Mouse (Mus musculus) heart, adult 11 months (tissue): ENCODE measurements around the gene Dynlt1f.

Source experiments
- DNase-seq: peaks from one replicate; pipeline ENCODE4 v3.0.0; 2022

The Dynlt1f gene

DNA sequence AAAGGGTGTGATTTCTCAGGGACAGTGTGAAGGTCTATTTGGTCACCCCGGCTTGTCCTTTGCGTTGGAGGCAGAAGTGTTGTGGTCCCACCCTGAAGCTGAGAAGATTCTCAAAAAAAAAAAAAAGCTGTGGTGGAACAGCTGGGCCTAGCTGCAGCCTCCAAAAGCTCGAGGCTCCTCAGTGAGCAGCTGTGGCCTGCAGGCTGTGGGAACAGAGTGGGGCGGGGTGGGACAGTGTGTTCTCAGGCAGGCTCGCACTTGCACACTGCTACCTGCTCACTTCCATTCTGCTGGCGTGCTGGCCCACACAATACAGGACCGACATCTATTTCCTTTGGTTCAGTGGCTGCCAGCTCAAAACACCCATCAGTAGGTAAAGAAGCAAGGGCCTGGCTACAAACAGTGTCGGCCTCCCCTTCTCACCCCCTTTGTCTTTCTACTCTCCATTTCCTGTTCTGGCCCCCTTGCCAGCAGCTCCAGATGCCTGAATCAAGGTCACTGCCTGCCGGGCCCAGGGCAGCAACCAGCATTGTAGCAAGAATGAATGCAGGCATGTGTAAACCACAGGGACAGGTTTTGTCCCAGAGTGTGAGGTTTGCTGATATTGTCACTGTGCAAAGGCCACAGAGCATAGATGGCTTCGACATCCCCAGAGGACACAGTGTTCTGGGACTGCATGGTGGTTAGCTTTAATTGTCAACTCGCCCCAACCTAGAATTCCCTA, 5.6 kb upstream of the Dynlt1f start:
- peak; percentile 98 for DNase-seq

DNA sequence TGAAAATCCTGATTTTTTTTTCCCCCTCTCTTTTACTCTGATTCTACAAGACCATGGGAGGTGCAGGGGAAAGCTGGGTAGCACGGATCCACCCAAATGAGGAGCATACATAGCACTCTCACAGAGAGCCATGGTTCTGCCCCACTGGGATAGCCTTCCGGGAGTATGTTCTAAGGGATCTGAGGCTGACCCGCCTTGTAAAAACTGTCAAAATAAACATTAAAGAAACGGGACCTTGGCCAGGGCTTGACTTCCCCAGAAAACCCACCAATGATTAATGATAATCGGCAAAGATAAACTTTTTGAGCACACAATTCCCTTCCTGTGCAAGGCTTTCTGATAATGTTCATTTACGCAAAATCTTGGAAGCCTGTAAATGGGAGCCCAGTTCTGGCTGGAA, 4.9 kb upstream of the Dynlt1f start:
- peak; percentile 94 for DNase-seq

- peak; percentile 86 for DNase-seq
These were observed 3.1 kb upstream of the Dynlt1f start, which contains the start of gene Sytl3 for GRCm38 (mm10) chr17:6658801-6659200. Gene Sytl3 (plus strand): TSS chr17:6659093.

- peak; percentile 94 for DNase-seq
These were observed 771 bp upstream of the Dynlt1f start for GRCm38 (mm10) chr17:6656471-6656870.

DNA sequence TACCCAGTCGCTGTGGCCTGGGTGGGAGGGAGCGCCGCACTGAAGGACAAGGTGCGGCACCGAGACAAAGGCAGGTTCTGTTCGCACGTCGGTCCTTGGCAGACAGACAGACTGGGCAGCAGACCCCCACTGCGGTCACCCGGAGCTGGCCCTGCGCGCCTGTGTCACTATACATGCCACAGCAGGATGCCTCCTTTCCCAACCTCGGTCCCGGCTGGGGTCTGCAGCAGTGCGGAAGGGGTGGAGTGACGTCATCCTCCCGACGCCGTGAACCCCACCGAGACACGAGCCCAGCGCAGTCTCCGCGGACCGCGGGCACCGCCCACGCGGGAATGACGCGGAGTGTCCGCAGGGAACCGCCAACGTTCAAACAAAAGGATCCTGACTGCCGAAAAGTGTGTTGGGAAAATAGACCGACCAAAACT, 601 bp downstream of the Dynlt1f start:
- DNase-seq: peak; percentile 97

GRCm38 (mm10) chr17:6653341-6653946, 2.3 kb downstream of the Dynlt1f start:
- DNase-seq: peak; percentile 92

GRCm38 (mm10) chr17:6650904-6651565, 4.7 kb downstream of the Dynlt1f start:
- peak; percentile 88 for DNase-seq

- DNase-seq: peak; percentile 83
These were observed 8.2 kb downstream of the Dynlt1f start for GRCm38 (mm10) chr17:6647452-6647851.

DNA sequence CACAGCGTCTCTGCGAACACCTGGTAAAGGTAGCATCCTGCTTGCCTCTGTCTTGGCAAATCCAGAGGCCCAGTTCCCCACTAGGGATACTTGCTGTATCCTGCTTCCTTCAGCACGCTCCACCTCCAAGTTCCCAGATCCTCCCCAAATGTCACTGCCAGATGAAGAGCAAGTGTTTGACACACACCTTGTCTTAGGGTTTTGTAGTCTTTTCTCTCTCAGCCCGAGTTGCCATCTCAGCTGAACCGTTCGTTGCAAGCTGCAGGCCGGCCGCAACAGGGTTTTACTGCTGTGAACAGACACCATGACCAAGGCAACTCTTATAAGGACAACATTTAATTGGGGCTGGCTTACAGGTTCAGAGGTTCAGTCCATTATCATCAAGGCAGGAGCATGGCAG, 8.9 kb downstream of the Dynlt1f start:
- peak; percentile 92 for DNase-seq

- peak; percentile 89 for DNase-seq
These were observed 10.0 kb downstream of the Dynlt1f start for GRCm38 (mm10) chr17:6645668-6646067.

GRCm38 (mm10) chr17:6644673-6645072, 11.0 kb downstream of the Dynlt1f start:
- DNase-seq: peak; percentile 78

DNA sequence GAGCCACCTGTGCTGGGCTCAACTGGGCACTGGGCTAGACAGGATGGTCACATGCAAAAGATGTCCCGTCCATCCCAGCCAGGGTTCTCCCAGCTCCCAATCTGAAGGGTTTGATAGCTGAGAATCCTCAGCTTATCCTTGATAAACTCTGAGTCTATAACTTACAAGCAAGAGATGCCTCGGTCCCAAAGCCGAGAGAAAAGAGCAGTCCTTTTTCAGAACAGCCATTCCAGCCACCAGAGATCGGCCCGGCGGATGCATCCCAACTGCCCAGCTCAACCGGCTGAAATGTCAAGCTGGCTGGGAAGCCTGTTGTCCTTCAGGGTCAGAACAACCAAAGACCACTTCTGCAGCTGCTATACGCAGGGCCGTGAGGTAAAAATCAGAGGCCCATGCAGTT, 11.5 kb downstream of the Dynlt1f start:
- DNase-seq: peak; percentile 81

- peak; percentile 88 for DNase-seq
These were observed 14.8 kb downstream of the Dynlt1f start for GRCm38 (mm10) chr17:6640771-6641429.

- DNase-seq: peak; percentile 61
These were observed 15.6 kb downstream of the Dynlt1f start for GRCm38 (mm10) chr17:6640044-6640637.

DNA sequence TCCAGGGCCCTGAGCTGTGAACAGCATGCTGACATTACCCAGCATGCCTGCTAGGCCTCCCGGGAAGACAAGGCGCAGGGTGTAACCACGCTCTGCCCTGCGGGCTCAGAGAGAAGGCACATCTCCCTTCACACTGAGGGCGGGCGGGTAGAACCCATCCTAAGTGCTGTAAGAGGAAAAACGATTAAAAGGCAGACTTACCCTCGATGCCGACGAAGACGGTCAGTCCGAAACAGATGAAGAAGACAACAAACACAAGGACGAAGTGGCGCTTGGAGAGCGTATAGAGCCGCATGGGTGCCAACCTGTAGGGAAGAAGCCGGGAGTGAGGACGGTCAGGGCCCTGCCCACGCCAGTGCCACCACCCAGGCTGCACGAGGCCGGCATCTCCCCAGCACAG, 16.2 kb downstream of the Dynlt1f start:
- peak; percentile 66 for DNase-seq

- DNase-seq: peak; percentile 88
These were observed 17.3 kb downstream of the Dynlt1f start for GRCm38 (mm10) chr17:6638444-6638843.

GRCm38 (mm10) chr17:6637434-6637833, 18.3 kb downstream of the Dynlt1f start:
- peak; percentile 82 for DNase-seq

GRCm38 (mm10) chr17:6636861-6637260, 18.8 kb downstream of the Dynlt1f start:
- DNase-seq: peak; percentile 92

- DNase-seq: peak; percentile 84
These were observed 19.9 kb downstream of the Dynlt1f start for GRCm38 (mm10) chr17:6635781-6636180.

DNA sequence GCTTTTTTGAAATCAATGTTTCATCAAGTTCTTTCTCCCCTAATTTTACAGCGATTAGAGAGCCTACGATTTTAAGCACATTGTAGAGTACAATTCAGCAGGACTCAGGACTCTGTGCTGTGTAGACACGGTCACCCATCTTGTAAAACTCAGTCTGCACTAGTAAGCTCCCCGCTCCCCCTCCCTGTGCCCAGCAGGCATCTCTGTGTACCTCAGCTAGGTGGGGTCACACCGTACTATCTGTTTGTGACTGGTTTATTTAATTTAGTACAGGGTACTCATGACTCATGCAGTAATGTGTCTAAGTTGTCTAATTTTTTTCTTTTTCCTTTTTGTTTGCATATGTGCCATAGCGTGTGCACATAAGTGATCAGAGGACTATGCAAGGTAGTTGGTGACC, 22.9 kb downstream of the Dynlt1f start:
- peak; percentile 84 for DNase-seq

- DNase-seq: peak; percentile 85
These were observed 25.3 kb downstream of the Dynlt1f start for GRCm38 (mm10) chr17:6630398-6630797.

GRCm38 (mm10) chr17:6624926-6625558, 30.7 kb downstream of the Dynlt1f start:
- DNase-seq: peak; percentile 89
